Mouse (Mus musculus) liver, embryonic 11.5 days (tissue): ENCODE measurements around the gene Timmdc1. TPM values are rescaled to one million over a fixed set of nuclear protein-coding genes. Genes with fewer than 3 reads are reported as not detected.
A peak's percentile ranks its signal among the peaks of the same experiment; 100 is the strongest.

Experiments used
- ATAC-seq: fragments of 200-750 bp; cut with Nextera tagmentation; replicated peaks from 2 replicates; pipeline ENCODE4 v1.8.0; 2017; ENCODE audit warnings: moderate number of reproducible peaks, mild to moderate bottlenecking, moderate TSS enrichment, moderate library complexity; ENCODE audit not compliant: low FRiP score
- DNase-seq: peaks from one replicate; pipeline ENCODE4 v3.0.0-alpha.2; 2017; ENCODE audit warnings: low spot score
- H3K27ac ChIP-seq: fragments of 300-500 bp; sonication (generic); 2 replicates; pipeline ENCODE4 v1.5.1; 2014; ENCODE audit warnings: mild to moderate bottlenecking, low read depth, low read length, control low read depth
- H3K27me3 ChIP-seq: fragments of 300-500 bp; sonication (generic); replicated peaks from 2 replicates; pipeline ENCODE4 v1.6.1; 2014; ENCODE audit warnings: low read length, mixed read lengths; ENCODE audit not compliant: control insufficient read depth, insufficient read depth
- H3K36me3 ChIP-seq: fragments of 300-500 bp; sonication (generic); 2 replicates; pipeline ENCODE4 v1.6.1; 2014; ENCODE audit warnings: mild to moderate bottlenecking, low read length, moderate library complexity, mixed read lengths; ENCODE audit not compliant: control insufficient read depth, insufficient read depth
- H3K4me1 ChIP-seq: fragments of 300-500 bp; sonication (generic); replicated peaks from 2 replicates; pipeline ENCODE4 v1.6.1; 2014; ENCODE audit warnings: low read length, mixed read lengths; ENCODE audit not compliant: control insufficient read depth, insufficient read depth
- H3K4me2 ChIP-seq: fragments of 300-500 bp; sonication (generic); 2 replicates; pipeline ENCODE4 v1.6.1; 2014; ENCODE audit warnings: mild to moderate bottlenecking, control low read depth, moderate library complexity
- H3K4me3 ChIP-seq: fragments of 300-500 bp; sonication (generic); 2 replicates; pipeline ENCODE4 v1.5.1; 2014; ENCODE audit warnings: low read depth, low read length, control low read depth
- H3K9ac ChIP-seq: fragments of 300-500 bp; sonication (generic); 2 replicates; pipeline ENCODE4 v1.6.1; 2014; ENCODE audit warnings: low read depth, low read length, control low read depth
- H3K9me3 ChIP-seq: fragments of 300-500 bp; sonication (generic); 2 replicates; pipeline ENCODE4 v1.6.1; 2016; ENCODE audit warnings: low read length, inconsistent platforms, mixed read lengths; ENCODE audit not compliant: control insufficient read depth
- WGBS: fragments of 180-500 bp; shearing (Covaris S2); extraction: QIAGEN DNeasy Blood & Tissue Kit; methylation state at CpG from one replicate; pipeline ENCODE4 v1.1.7; 2014; 5-methylcytosine and 5-hydroxymethylcytosine counted together
- polyA plus RNA-seq: library from polyadenylated mRNA; unstranded; fragments of >200 nt; fragmentation: Nextera tagmentation; extraction: Ambion mirVana; gene quantifications from 2 replicates; pipeline ENCODE4 v1.2.1, GENCODE M21; 2014

Gene Timmdc1
- polyA plus RNA-seq, 1 experiment from 2014 or later: 25.1 TPM

GRCm38 (mm10) chr16:38452442-38453202 is 69.8 kb downstream of the Timmdc1 start, which contains the start of gene Adprh:
Adprh (minus strand) TSS chr16:38452703.
- peak within 1 kb of the TSS; percentile 90 for H3K9ac ChIP-seq
- peak; percentile 96 for ATAC-seq
- H3K27me3 ChIP-seq: no peaks in the 10 kb centered on the region
- under 1% methylated on average over 59 of the region's 61 CpGs for WGBS
- peak within 1 kb of the TSS; percentile 71 for H3K4me2 ChIP-seq
- peaks cover 11% of the 10 kb centered on the region for H3K4me1 ChIP-seq
- peaks cover 17% of the 10 kb centered on the region for H3K36me3 ChIP-seq
- peak; percentile 87 for DNase-seq
- H3K27ac ChIP-seq: peak within 1 kb of the TSS; percentile 88
- H3K9me3 ChIP-seq: no peaks in the 10 kb centered on the region
- H3K4me3 ChIP-seq: peak within 1 kb of the TSS; percentile 69

- peak overlapping the region; percentile 71 for H3K4me2 ChIP-seq
- no peaks in the 10 kb centered on the region for H3K9me3 ChIP-seq
- ATAC-seq (no peak; the same call in 1 of the 2 replicates), DNase-seq (no peak)
- peak overlapping the region; percentile 88; the same call in 1 of the 2 replicates for H3K27ac ChIP-seq
- peak overlapping the region; percentile 90 for H3K9ac ChIP-seq
- H3K27me3 ChIP-seq: no peaks in the 10 kb centered on the region
- peaks cover 27% of the 10 kb centered on the region for H3K36me3 ChIP-seq
- H3K4me1 ChIP-seq: peaks cover 11% of the 10 kb centered on the region
- peak overlapping the region; percentile 69 for H3K4me3 ChIP-seq
- 48% methylated on average over 12 of the region's 12 CpGs for WGBS
Observed at GRCm38 (mm10) chr16:38451421-38452205, 70.8 kb downstream of the Timmdc1 start.

GRCm38 (mm10) chr16:38450707-38451106 is 71.8 kb downstream of the Timmdc1 start:
- H3K27ac ChIP-seq: peak overlapping the region; percentile 35
- 82% methylated on average over 7 of the region's 7 CpGs for WGBS
- no peak for ATAC-seq

GRCm38 (mm10) chr16:38448458-38448857 is 74.0 kb downstream of the Timmdc1 start:
- no peak overlapping the region for H3K4me3 ChIP-seq
- ATAC-seq (no peak), DNase-seq (no peak)
- H3K4me1 ChIP-seq: peaks cover 9% of the 10 kb centered on the region; the same call in 1 of the 2 replicates
- 92% methylated on average over 12 of the region's 12 CpGs for WGBS
- no peak overlapping the region for H3K9ac ChIP-seq
- no peak overlapping the region for H3K27ac ChIP-seq
- peaks cover 50% of the 10 kb centered on the region for H3K36me3 ChIP-seq
- H3K9me3 ChIP-seq: no peaks in the 10 kb centered on the region
- no peaks in the 10 kb centered on the region for H3K27me3 ChIP-seq
- H3K4me2 ChIP-seq: no peak overlapping the region

More at GRCm38 (mm10) chr16:38450707-38451106, 71.8 kb downstream of the Timmdc1 start:
- peaks cover 11% of the 10 kb centered on the region for H3K4me1 ChIP-seq
- H3K9me3 ChIP-seq: no peaks in the 10 kb centered on the region
- no peak overlapping the region for H3K4me3 ChIP-seq
- no peak for DNase-seq
- peak overlapping the region; percentile 25; the same call in 1 of the 2 replicates for H3K4me2 ChIP-seq
- H3K27me3 ChIP-seq: no peaks in the 10 kb centered on the region
- H3K9ac ChIP-seq: no peak overlapping the region
- H3K36me3 ChIP-seq: peaks cover 36% of the 10 kb centered on the region

Other genes starting within 250 kb of the Timmdc1 start
- gene Nr1i2, start 227.8 kb downstream of the Timmdc1 start, polyA plus RNA-seq: 1.8 and 2.0 TPM in 2 replicates
- gene Maats1, start 180.5 kb downstream of the Timmdc1 start, polyA plus RNA-seq: 0.05 TPM in 1 of 2 replicates, not detected in the other
- 441 and 497 TPM in 2 replicates for gene Cox17, start 175.7 kb downstream of the Timmdc1 start, polyA plus RNA-seq
- not detected in 2 replicates for gene Gm21987, start 175.6 kb downstream of the Timmdc1 start, polyA plus RNA-seq
- 14.8 and 15.8 TPM in 2 replicates for gene Popdc2, start 160.5 kb downstream of the Timmdc1 start, polyA plus RNA-seq
- 0.79 and 1.4 TPM in 2 replicates for gene Pla1a, start 89.5 kb downstream of the Timmdc1 start, polyA plus RNA-seq
- gene Adprh, start 70.0 kb downstream of the Timmdc1 start, polyA plus RNA-seq: 92.0 and 92.1 TPM in 2 replicates
- 0.14 and 0.23 TPM in 2 replicates for gene Cd80, start 67.1 kb downstream of the Timmdc1 start, polyA plus RNA-seq
- 31.0 and 34.1 TPM in 2 replicates for gene Poglut1, start 27.6 kb upstream of the Timmdc1 start, polyA plus RNA-seq
- gene Tmem39a, start 36.0 kb upstream of the Timmdc1 start, polyA plus RNA-seq: 88.7 and 89.3 TPM in 2 replicates
- gene Arhgap31, start 190.6 kb upstream of the Timmdc1 start, polyA plus RNA-seq: 7.0 and 7.4 TPM in 2 replicates
- gene B4galt4, start 219.6 kb upstream of the Timmdc1 start, polyA plus RNA-seq: 9.6 and 10.2 TPM in 2 replicates